Mouse (Mus musculus): Measurements from ENCODE around the gene Kctd15. TPM values are rescaled to one million over a fixed set of nuclear protein-coding genes. Genes with fewer than 3 reads are reported as not detected.

Gene Kctd15
- polyA plus RNA-seq, 1 experiment: 26.7 TPM

DNA sequence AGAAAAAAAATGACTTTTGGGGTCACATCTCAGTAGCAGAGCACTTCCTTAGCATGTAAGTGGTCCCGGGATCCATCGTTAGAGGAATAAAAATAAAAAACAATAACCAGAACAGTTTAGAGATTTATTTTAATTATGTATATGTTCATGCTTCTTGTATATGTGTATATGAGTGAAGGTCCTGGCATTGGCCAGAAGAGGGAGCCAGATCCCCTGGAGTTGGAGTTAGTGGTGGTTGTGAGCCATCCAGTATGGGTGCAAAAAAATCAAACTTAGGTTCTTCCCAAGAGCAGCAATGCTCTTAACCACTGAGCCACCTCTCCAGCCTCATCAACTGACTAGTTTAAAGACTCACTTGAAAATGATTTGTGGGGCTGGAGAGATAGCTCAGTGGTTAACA, 40.3 kb downstream of the Kctd15 start:
- H3K79me2 ChIP-seq (ENCODE audit: control insufficient read depth, insufficient read depth): no peaks in the 10 kb centered on the region
- H3K79me3 ChIP-seq (ENCODE audit: low read depth): no peaks in the 10 kb centered on the region
- peaks cover 3% of the 10 kb centered on the region for H3K27me3 ChIP-seq (ENCODE audit: control insufficient read depth, insufficient read depth, insufficient read length)
- no peak overlapping the region for H3ac ChIP-seq (ENCODE audit: control insufficient read depth, insufficient read length, low read depth)
- no peaks in the 10 kb centered on the region for H3K36me3 ChIP-seq (ENCODE audit: control insufficient read depth, insufficient read depth)
- H3K4me3 ChIP-seq (ENCODE audit: insufficient read depth, poor library complexity, severe bottlenecking): no peak overlapping the region
- TF ChIP-seq MYOG (IDR thresholded peaks at IDR 0.05; ENCODE audit: control insufficient read depth, extremely low read depth, insufficient read length) (no peak), CTCF (IDR thresholded peaks at IDR 0.05; ENCODE audit: control insufficient read depth, insufficient read depth, insufficient read length) (no peak), CEBPB (IDR thresholded peaks at IDR 0.05; ENCODE audit: low read depth) (no peak), MAX (IDR thresholded peaks at IDR 0.05) (no peak), USF1 (IDR thresholded peaks at IDR 0.05; ENCODE audit: low read depth) (no peak), MYOD1 (IDR thresholded peaks at IDR 0.05; ENCODE audit: control insufficient read depth, insufficient read length, low read depth) (no peak), FOSL1 (IDR thresholded peaks at IDR 0.05; ENCODE audit: insufficient read depth, low read length, poor library complexity, severe bottlenecking) (no peak)

- Histone ChIP-seq H3K27me3 (ENCODE audit: control insufficient read depth, insufficient read depth, insufficient read length) (peaks cover 9% of the 10 kb centered on the region), H3ac (ENCODE audit: control insufficient read depth, insufficient read length, low read depth) (no peak overlapping the region), H3K79me3 (ENCODE audit: low read depth) (no peaks in the 10 kb centered on the region), H3K4me3 (ENCODE audit: insufficient read depth, poor library complexity, severe bottlenecking) (no peak overlapping the region), H3K36me3 (ENCODE audit: control insufficient read depth, insufficient read depth) (no peaks in the 10 kb centered on the region), H3K79me2 (ENCODE audit: control insufficient read depth, insufficient read depth) (no peaks in the 10 kb centered on the region)
- no peak for TF ChIP-seq MYOD1 (IDR thresholded peaks at IDR 0.05; ENCODE audit: control insufficient read depth, insufficient read length, low read depth)
- no peak for TF ChIP-seq CTCF (IDR thresholded peaks at IDR 0.05; ENCODE audit: control insufficient read depth, insufficient read depth, insufficient read length)
- TF ChIP-seq FOSL1 (IDR thresholded peaks at IDR 0.05; ENCODE audit: insufficient read depth, low read length, poor library complexity, severe bottlenecking): no peak
- no peak for TF ChIP-seq USF1 (IDR thresholded peaks at IDR 0.05; ENCODE audit: low read depth)
- no peak for TF ChIP-seq CEBPB (IDR thresholded peaks at IDR 0.05; ENCODE audit: low read depth)
These were observed 46.1 kb downstream of the Kctd15 start for GRCm38 (mm10) chr7:34610445-34610844.

DNA sequence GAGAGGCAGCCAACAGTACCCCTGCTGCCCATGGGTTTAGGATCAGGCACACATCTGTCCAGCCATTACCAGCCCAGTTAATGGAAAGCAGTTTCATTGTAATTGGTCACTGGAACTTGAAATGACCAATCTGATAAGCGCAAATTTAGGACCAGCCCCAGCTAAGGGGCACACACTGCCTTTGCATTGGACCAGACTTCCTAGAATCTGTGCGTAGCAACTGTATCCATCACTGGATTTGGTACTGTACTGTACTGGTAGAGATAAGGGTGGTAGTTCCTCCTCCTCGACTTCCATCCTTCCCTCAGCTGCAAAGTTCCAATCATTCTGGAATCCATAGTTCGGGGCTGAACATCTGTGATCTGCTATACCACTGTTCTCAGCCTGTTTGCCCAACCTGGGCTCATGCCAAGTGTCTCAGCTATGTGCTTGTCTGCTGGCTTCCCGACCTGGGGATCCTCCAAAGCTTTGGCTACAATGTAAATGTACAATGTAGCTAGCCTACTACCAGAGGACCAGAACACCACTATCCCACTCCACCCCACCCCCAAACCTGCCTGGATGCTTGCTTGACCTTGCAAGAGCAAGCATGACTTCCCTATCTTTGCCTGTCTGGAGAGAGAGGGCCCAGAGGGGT, 49.1 kb downstream of the Kctd15 start:
- peaks cover 9% of the 10 kb centered on the region for H3K27me3 ChIP-seq (ENCODE audit: control insufficient read depth, insufficient read depth, insufficient read length)
- no peaks in the 10 kb centered on the region for H3K36me3 ChIP-seq (ENCODE audit: control insufficient read depth, insufficient read depth)
- no peaks in the 10 kb centered on the region for H3K79me2 ChIP-seq (ENCODE audit: control insufficient read depth, insufficient read depth)
- H3K4me3 ChIP-seq (ENCODE audit: insufficient read depth, poor library complexity, severe bottlenecking): no peak overlapping the region
- no peaks in the 10 kb centered on the region for H3K79me3 ChIP-seq (ENCODE audit: low read depth)
- TF ChIP-seq CTCF (IDR thresholded peaks at IDR 0.05; ENCODE audit: control insufficient read depth, insufficient read depth, insufficient read length): no peak
- TF ChIP-seq CEBPB (IDR thresholded peaks at IDR 0.05; ENCODE audit: low read depth): no peak
- TF ChIP-seq MAX (IDR thresholded peaks at IDR 0.05): no peak
- no peak for TF ChIP-seq USF1 (IDR thresholded peaks at IDR 0.05; ENCODE audit: low read depth)
- no peak for TF ChIP-seq MYOG (IDR thresholded peaks at IDR 0.05; ENCODE audit: control insufficient read depth, extremely low read depth, insufficient read length)
- no peak for TF ChIP-seq MYOD1 (IDR thresholded peaks at IDR 0.05; ENCODE audit: control insufficient read depth, insufficient read length, low read depth)
- TF ChIP-seq FOSL1 (IDR thresholded peaks at IDR 0.05; ENCODE audit: insufficient read depth, low read length, poor library complexity, severe bottlenecking): no peak
- H3ac ChIP-seq (ENCODE audit: control insufficient read depth, insufficient read length, low read depth): no peak overlapping the region

- no peak overlapping the region for H3ac ChIP-seq (ENCODE audit: control insufficient read depth, insufficient read length, low read depth)
- no peaks in the 10 kb centered on the region for H3K79me3 ChIP-seq (ENCODE audit: low read depth)
- H3K79me2 ChIP-seq (ENCODE audit: control insufficient read depth, insufficient read depth): no peaks in the 10 kb centered on the region
- H3K27me3 ChIP-seq (ENCODE audit: control insufficient read depth, insufficient read depth, insufficient read length): peaks cover 6% of the 10 kb centered on the region
- no peak overlapping the region for H3K4me3 ChIP-seq (ENCODE audit: insufficient read depth, poor library complexity, severe bottlenecking)
- H3K36me3 ChIP-seq (ENCODE audit: control insufficient read depth, insufficient read depth): no peaks in the 10 kb centered on the region
- TF ChIP-seq MYOD1 (IDR thresholded peaks at IDR 0.05; ENCODE audit: control insufficient read depth, insufficient read length, low read depth) (no peak), MYOG (IDR thresholded peaks at IDR 0.05; ENCODE audit: control insufficient read depth, extremely low read depth, insufficient read length) (no peak), FOSL1 (IDR thresholded peaks at IDR 0.05; ENCODE audit: insufficient read depth, low read length, poor library complexity, severe bottlenecking) (no peak), CTCF (IDR thresholded peaks at IDR 0.05; ENCODE audit: control insufficient read depth, insufficient read depth, insufficient read length) (no peak), USF1 (IDR thresholded peaks at IDR 0.05; ENCODE audit: low read depth) (no peak), MAX (IDR thresholded peaks at IDR 0.05) (no peak), CEBPB (IDR thresholded peaks at IDR 0.05; ENCODE audit: low read depth) (no peak)
These were observed 49.8 kb downstream of the Kctd15 start for GRCm38 (mm10) chr7:34606729-34607128.

GRCm38 (mm10) chr7:34606051-34606450, 50.5 kb downstream of the Kctd15 start:
- Histone ChIP-seq H3K79me3 (ENCODE audit: low read depth) (no peaks in the 10 kb centered on the region), H3K36me3 (ENCODE audit: control insufficient read depth, insufficient read depth) (no peaks in the 10 kb centered on the region), H3K27me3 (ENCODE audit: control insufficient read depth, insufficient read depth, insufficient read length) (peaks cover 6% of the 10 kb centered on the region), H3ac (ENCODE audit: control insufficient read depth, insufficient read length, low read depth) (no peak overlapping the region), H3K79me2 (ENCODE audit: control insufficient read depth, insufficient read depth) (no peaks in the 10 kb centered on the region), H3K4me3 (ENCODE audit: insufficient read depth, poor library complexity, severe bottlenecking) (no peak overlapping the region)
- TF ChIP-seq CEBPB (IDR thresholded peaks at IDR 0.05; ENCODE audit: low read depth): no peak
- no peak for TF ChIP-seq CTCF (IDR thresholded peaks at IDR 0.05; ENCODE audit: control insufficient read depth, insufficient read depth, insufficient read length)
- TF ChIP-seq MYOD1 (IDR thresholded peaks at IDR 0.05; ENCODE audit: control insufficient read depth, insufficient read length, low read depth): no peak
- TF ChIP-seq MAX (IDR thresholded peaks at IDR 0.05): no peak
- no peak for TF ChIP-seq MYOG (IDR thresholded peaks at IDR 0.05; ENCODE audit: control insufficient read depth, extremely low read depth, insufficient read length)
- TF ChIP-seq FOSL1 (IDR thresholded peaks at IDR 0.05; ENCODE audit: insufficient read depth, low read length, poor library complexity, severe bottlenecking): no peak

- TF ChIP-seq FOSL1 (IDR thresholded peaks at IDR 0.05; ENCODE audit: insufficient read depth, low read length, poor library complexity, severe bottlenecking) (no peak), MYOG (IDR thresholded peaks at IDR 0.05; ENCODE audit: control insufficient read depth, extremely low read depth, insufficient read length) (no peak), MYOD1 (IDR thresholded peaks at IDR 0.05; ENCODE audit: control insufficient read depth, insufficient read length, low read depth) (no peak)
- H3K79me2 ChIP-seq (ENCODE audit: control insufficient read depth, insufficient read depth): no peaks in the 10 kb centered on the region
- H3K27me3 ChIP-seq (ENCODE audit: control insufficient read depth, insufficient read depth, insufficient read length): no peaks in the 10 kb centered on the region
- no peaks in the 10 kb centered on the region for H3K36me3 ChIP-seq (ENCODE audit: control insufficient read depth, insufficient read depth)
- no peaks in the 10 kb centered on the region for H3K79me3 ChIP-seq (ENCODE audit: low read depth)
- no peak overlapping the region for H3ac ChIP-seq (ENCODE audit: control insufficient read depth, insufficient read length, low read depth)
- no peak overlapping the region for H3K4me3 ChIP-seq (ENCODE audit: insufficient read depth, poor library complexity, severe bottlenecking)
These were observed 58.0 kb downstream of the Kctd15 start for GRCm38 (mm10) chr7:34598576-34598975.

Data from C2C12 (cell line).